In the genomic region with DNA sequence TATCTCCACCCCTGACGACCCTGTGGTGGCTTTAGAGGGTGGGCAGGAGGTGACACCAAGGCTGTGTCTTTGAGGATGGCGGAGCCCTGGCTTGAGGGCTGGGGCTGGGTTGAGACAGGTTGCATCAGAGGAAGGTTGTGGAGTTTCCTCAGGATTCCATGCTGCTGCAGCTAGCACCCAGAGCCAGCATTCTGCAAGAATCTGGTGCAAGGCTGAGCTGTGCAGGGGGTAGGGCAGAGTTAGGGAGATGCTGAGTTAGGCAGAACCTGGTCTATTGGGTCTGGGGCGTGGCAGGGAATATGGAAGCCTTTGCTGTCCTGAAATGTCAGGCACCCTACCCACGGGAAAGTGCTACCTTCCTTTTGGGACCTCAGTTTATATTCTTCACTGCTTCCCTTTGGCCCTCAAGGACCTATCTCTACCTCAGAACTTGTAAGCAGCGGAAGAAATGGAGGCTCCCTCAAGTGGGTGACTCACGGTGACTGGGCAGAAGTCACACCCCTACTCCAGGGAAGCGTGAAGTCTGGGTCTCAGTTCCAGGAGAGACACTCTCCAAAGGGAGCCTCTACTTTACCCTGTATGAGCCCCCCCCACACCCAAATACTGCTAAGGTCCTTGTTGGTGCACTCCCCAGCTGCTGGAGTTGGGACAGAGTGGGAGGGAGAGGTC, we compare ENCODE assay signal across 21 mouse cellular contexts. TPM values are rescaled to one million over a fixed set of nuclear protein-coding genes. Genes with fewer than 3 reads are reported as not detected.
A peak's percentile ranks its signal among the peaks of the same experiment; 100 is the strongest.
DNase-seq lines count a peak whose midpoint lies in the region; ATAC-seq lines count a peak whose summit lies in the region.
"Had no signal": no experiment of that assay in that cellular context is flagged by ENCODE, and none has a peak within 500 bp of the region (broad histone marks: within the 10 kb centered on the region; RNA-seq: fewer than 3 reads in every experiment).

No protein-coding gene starts in this region.

- ATAC-seq in embryonic facial prominence, embryonic 13.5 days (ENCODE audit: insufficient number of reproducible peaks, insufficient read depth, low FRiP score, low TSS enrichment, low read depth), result no peak
- ATAC-seq in granulocyte monocyte progenitor cell, adult 5-6 weeks (replicated peaks; ENCODE audit: poor library complexity, severe bottlenecking), result no peak
- ATAC-seq: CD4-positive, CD25-positive, alpha-beta regulatory T cell, adult 4 months; forebrain, postnatal 0 days; inflammation-experienced regulatory T-cells, adult 6 months; liver, postnatal 0 days; midbrain, embryonic 13.5 days had no signal

- peaks cover 14% of the 10 kb centered on the region for H3K4me1 ChIP-seq in embryonic facial prominence, embryonic 13.5 days

- peak overlapping the region; percentile 7; the same call in 1 of the 2 replicates for H3K27ac ChIP-seq in embryonic facial prominence, embryonic 13.5 days
- H3K27ac ChIP-seq: heart, embryonic 15.5 days; hindbrain, embryonic 10.5 days; midbrain, embryonic 13.5 days had no signal

- no peaks in the 10 kb centered on the region for H3K27me3 ChIP-seq in embryonic facial prominence, embryonic 13.5 days
- H3K27me3 ChIP-seq: heart, embryonic 15.5 days; midbrain, embryonic 13.5 days had no signal

- no peak overlapping the region for H3K9ac ChIP-seq in embryonic facial prominence, embryonic 13.5 days
- H3K9ac ChIP-seq: forebrain, postnatal 0 days; heart, embryonic 15.5 days; liver, postnatal 0 days had no signal

- 0 out of 2 replicates have a peak, but pooled peaks cover 2% of the 10 kb centered on the region for H3K9me3 ChIP-seq in embryonic facial prominence, embryonic 13.5 days
- H3K9me3 ChIP-seq: G1E; heart, embryonic 15.5 days; hindbrain, embryonic 10.5 days; midbrain, embryonic 13.5 days had no signal

- H3K4me3 ChIP-seq in embryonic facial prominence, embryonic 13.5 days, result no peak overlapping the region
- H3K4me3 ChIP-seq: heart, embryonic 15.5 days; hindbrain, embryonic 10.5 days; midbrain, embryonic 13.5 days had no signal

- H3K36me3 ChIP-seq in embryonic facial prominence, embryonic 13.5 days, result peaks cover 56% of the 10 kb centered on the region
- H3K36me3 ChIP-seq: G1E had no signal

- WGBS in embryonic facial prominence, embryonic 13.5 days, result 90% methylated on average over 7 of the region's 7 CpGs

- no peak overlapping the region for H3K4me2 ChIP-seq in embryonic facial prominence, embryonic 13.5 days
- H3K4me2 ChIP-seq: heart, embryonic 15.5 days; midbrain, embryonic 13.5 days had no signal

- peak; percentile 58 to 69 for DNase-seq in lung, adult 18-20 months
- DNase-seq in lung, postnatal 10 days, result no peak
- DNase-seq in 416B (ENCODE audit: low read depth), result peak; percentile 69
- DNase-seq in lung, postnatal 36 days, result peak; percentile 65
- DNase-seq in ovary, adult 18-20 months (ENCODE audit: low spot score), result no peak
- DNase-seq: adrenal gland, adult 2 months; cerebellum, postnatal 10 days; forebrain, postnatal 0 days; heart, adult 18-20 months; liver; liver, postnatal 0 days; right cerebral cortex, postnatal 4 days; thymus, postnatal 4 days had no signal

RNA-seq across cellular contexts. Expression of a gene that starts 33.3 kb away (rescaled TPM):
- polyA plus RNA-seq in embryonic facial prominence, embryonic 13.5 days (2015; fragmentation: Nextera tagmentation; extraction: Ambion mirVana), result 21.5 and 22.1 TPM in 2 replicates
- total RNA-seq in granulocyte monocyte progenitor cell, adult 5-6 weeks (2014; fragmentation: Nextera tagmentation), result 0.49 and 0.90 TPM in 2 replicates
- 0.22 TPM in 1 of 2 replicates, not detected in the other for total RNA-seq in granulocyte monocyte progenitor cell, adult 5-6 weeks (2017)

Comparison
In these comparisons a context has a peak if more than half of its experiments do, and no peak if none do; other contexts are left out.
1. DNase-seq: peak in lung, adult 18-20 months (2 of 2), 416B (single experiment) and lung, postnatal 36 days (single experiment); none in lung, postnatal 10 days (single experiment) and ovary, adult 18-20 months (single experiment).